Mouse (Mus musculus): ENCODE measurements at regions not wholly inside any gene's neighbourhood (a gene's known extent, or its start where the extent isn't known, plus 50 kb on each side); places are given as distances from the start of the nearest gene placed in this dataset.
"Not testable (repeated sequence)": the region's sequence is repeated elsewhere in the genome, so short reads cannot be mapped to it uniquely, and the experiment has no call there.

DNA sequence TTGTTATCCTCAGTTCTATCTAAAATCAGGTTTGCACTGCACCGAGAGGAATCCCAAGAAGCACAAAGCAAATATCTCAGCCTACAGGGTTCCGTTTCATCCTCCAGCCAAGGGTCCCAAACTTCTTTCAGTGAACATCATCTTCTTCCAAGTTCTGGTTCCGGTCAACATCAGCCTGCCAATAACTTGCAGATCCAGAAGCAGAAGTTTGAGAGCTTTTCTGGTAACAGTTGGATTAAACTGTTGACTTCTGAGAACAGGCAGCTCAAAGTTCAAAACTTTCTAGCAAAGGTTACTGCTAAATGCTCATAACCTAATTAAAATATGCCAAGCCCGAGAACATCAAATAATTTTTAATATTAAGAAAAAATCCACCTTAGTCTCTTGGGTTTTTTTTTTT lies 237.0 kb upstream of the Gm37988 start:
- no peak for DNase-seq (ENCODE audit: low spot score in 2 of 2)

DNA sequence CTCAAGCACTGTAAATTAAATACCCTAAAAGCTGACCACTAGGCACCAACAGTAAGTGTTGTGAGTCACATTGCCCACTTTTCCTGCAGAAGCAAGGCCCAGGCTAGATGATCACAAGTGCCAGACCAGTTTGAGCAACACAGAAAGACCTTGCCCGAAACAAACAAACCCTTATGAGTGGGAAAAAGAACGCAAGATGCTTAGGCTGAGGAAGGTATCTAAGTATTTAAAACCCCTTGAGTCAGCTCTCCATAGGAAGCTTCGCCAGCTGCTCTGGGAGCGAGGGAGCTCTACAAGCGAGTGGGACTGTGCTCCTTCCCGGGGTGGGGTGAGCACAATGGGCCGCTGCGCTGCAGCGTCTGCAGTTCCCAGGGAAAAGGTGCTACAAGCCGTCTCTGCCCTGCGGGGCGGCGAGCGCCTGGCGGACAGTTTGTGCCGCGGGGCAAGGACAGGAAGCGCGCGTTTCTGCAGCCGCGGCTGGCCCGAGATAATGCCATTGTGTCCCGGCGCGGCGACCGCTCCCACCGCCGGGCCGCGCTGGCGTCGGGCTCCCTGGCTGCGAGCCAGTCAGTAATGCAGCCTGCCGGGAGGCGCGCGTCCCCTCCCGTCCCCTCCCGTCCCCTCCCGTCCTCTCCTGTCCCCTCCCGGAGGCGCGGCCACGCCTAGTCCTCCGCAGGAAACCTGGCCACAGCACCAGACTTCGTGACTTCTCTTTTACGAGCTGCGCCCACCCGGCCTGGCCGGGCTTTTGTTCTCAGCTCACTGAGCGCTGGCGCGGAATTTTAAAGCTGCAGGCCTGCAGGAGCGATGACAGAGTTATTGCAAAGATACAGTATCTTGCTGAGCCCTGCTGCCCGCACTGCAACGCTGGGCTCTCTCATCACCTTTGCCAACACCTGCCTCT lies 236.1 kb upstream of the Gm37988 start:
- peak; percentile 16 to 46 for DNase-seq (ENCODE audit: low spot score in 2 of 2)

DNA sequence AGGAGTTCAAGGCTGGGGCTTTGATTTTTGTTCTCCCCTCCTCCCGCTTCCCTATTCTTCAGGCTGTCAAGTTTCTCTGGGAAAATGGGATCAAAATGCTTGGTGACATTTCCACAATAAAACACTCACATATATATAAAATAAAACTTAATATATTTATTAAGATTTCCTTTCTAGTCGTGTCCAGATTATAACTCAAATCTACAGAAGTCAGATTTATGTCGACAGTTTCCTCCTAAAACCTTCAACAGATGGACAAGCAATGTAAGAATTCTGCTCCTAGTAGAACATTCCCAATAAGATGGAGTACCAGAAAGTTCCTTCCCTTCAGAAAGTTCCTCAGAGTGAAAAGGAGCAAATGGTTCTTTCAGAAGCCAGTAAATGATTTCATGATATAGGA lies 235.4 kb upstream of the Gm37988 start:
- no peak for DNase-seq (ENCODE audit: low spot score in 2 of 2)

DNA sequence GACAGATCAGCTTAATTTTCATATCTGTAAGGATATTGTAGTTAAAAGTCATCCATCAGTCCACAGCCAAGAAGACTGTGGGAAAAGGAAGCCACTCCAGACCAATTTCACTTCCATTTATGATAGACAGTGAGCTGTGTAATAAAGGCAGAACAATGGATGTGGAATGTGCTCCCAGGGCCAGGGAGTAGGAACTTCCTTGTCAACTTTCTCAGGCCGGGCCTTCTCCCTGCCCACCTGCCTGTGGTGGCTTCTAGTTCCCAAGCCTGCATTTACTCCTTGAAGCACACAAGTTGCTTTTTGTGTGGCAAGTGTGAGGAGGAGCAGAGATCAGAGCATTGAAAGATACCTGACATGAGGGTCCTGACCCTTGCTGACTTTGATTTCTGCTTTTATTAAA lies 233.6 kb upstream of the Gm37988 start:
- DNase-seq (ENCODE audit: low spot score in 2 of 2) = no peak

DNA sequence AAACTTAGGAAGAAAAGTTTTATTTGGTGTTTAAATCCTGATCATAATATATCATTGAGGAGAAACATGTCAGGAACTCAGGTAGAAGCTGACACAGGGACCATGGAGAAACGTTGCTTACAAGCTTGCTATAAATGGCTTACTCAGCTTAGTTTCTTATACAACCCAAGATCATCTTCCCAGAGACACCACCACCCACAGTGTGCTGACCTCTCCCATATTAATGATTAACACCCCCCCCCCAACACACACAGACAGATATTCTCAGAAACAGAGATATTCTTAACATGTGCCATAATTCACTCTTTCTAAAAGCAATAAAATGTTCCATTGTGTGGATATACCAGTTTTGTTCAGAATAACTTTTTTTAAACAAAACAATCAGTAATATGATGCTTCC lies 230.7 kb upstream of the Gm37988 start:
- DNase-seq (ENCODE audit: low spot score in 2 of 2) = no peak

DNA sequence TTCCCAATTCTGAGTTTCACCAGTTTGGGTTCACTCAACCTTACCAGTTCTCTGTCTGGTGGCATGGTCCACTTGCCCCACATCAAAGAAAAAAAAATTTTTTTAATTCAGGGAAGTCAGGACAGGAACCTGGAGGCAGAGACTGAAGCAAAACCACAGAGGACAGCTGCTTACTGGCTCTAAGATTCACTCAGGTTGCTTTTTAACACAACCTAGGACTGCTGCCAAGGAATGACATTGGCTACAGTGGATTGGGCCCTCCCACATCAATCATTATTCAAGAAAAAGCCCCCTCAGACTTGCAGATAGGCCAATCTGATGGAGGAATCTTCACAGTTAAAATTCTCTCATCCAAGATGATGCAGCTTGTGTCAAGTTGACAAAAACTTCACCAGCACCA lies 225.2 kb upstream of the Gm37988 start:
- no peak for DNase-seq (ENCODE audit: low spot score in 2 of 2)

DNA sequence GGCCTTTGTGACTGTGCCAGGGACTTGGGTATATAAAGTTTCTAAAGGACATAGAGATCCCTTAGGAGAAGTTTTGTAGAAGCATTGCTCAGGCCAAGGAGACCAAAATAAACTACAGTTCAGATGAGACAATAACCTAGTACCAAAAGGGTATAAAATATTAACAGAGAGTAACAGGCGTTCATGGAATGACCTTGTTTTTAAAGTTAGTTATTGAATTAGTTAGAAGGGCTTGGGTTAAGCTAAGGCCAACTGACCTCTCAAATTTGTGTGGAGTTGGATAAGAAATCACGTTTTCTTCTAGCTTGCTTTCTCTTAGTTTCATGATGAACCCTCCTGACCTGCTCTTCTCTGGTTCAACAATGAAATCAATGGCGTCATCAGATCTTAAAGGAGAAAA lies 209.8 kb upstream of the Gm37988 start:
- DNase-seq (ENCODE audit: low spot score in 2 of 2) = no peak

DNA sequence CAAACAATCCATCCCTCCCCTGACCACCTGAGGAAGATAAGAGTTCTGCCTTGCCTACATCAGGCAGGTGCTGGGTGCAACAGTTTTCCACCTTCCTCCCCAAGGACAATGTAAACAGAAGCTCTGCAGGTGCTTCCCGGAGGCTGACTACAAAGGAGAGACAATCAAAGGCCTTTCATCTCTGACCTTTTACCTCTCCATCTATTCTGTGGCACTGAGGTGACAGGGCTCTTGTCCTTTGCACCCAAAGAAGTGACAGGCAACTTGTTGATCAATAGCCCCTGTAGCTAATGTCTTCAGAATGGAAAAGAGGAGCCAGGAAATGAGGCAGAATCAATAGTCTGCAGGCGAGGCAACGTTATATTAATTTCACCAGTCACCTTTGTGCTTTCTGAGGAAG lies 209.3 kb upstream of the Gm37988 start:
- no peak for DNase-seq (ENCODE audit: low spot score in 2 of 2)

DNA sequence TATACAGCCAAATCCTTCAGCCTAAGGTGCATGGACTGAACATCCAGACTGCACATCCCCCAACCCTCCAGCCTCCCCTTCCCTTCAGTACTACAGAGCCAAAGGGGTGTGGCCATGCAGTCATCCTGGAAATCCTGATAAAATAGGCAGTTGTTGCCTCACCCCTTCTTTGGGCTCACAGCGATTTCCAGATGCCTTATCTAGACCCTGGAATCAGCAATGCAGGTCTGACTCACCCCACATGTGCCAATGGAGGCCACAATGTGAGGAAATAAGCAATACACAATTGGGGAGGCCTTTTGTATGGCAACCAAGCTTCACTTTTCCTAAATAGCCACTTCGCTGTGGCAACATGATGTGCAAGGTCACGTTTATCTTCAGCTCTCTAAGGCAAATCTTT lies 205.3 kb upstream of the Gm37988 start:
- DNase-seq (ENCODE audit: low spot score in 2 of 2) = no peak

DNA sequence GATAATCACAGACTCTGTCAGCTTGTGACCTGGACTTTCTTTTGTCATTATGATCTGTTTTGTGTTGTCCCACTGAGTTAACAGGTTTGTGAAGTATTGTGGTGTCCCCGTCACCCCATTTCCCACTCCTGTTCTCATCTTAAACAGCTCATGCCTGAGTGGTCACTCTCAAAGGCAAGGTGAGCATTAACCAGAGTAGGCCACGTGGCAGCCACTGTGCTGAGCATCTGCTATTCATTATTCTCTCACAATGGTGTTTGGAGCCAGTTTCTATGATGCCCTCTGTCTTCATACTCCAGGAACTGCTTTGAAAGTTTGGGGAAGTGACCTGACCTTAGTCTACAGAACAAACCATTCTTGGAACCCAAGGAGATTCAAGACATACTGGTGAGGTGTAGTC lies 198.9 kb upstream of the Gm37988 start:
- no peak for DNase-seq (ENCODE audit: low spot score in 2 of 2)

DNA sequence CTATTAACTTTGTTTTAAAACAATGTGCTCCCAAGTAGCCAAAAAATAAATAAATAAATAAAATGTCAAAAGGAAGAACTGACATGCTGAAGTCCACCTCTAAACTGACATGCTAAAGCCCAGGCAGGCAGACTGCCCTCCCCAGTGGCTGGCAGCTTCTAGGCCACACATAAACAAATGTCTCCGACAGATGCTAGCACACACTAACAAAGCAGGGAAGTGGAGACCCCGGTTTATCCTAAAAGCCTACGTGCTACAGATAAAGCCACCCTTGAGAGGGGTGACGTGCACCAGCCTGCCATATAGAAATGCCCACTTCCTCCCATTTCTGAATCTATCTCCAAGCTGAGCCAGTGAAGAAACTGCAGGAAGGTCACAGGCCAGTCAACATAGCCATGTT lies 194.4 kb upstream of the Gm37988 start:
- no peak for DNase-seq (ENCODE audit: low spot score in 2 of 2)

DNA sequence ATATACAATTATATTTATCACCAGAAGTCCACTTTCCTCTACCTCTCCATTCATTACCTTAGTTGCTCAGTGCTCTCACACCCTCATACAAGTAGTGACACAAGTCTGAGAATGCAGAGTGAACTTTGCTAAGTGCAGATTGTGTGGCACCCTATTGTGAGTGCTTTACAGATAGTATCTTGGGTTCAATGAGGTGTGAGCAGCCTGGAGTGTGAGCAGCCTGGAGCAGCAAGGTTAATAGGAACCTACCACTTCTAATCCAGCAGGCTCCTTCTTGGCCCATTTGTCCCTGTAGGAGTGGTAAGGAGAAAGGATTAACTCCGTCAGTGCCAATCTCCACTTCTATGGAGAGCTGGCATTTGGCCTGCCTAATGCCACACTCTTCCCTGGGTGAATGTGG lies 192.4 kb upstream of the Gm37988 start:
- DNase-seq (ENCODE audit: low spot score in 2 of 2) = no peak

DNA sequence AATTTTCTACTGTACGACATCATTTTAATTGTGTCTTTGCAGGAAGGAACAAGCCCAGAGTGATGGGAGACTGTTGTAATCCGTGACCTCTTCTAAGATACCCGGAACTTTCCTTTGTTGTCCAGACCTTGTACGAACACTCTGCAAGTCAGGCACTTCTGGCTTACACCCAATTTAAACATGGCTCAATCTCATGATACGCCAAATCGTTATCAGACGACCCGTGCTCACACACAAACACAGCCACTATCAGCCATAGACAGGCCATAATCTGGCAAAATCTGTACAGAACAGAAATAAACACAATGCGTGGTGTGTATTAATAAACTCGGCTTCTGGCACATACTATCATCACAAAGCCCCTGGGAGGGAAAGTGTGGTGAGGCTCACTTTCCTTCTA lies 190.2 kb upstream of the Gm37988 start:
- no peak for DNase-seq (ENCODE audit: low spot score in 2 of 2)

DNA sequence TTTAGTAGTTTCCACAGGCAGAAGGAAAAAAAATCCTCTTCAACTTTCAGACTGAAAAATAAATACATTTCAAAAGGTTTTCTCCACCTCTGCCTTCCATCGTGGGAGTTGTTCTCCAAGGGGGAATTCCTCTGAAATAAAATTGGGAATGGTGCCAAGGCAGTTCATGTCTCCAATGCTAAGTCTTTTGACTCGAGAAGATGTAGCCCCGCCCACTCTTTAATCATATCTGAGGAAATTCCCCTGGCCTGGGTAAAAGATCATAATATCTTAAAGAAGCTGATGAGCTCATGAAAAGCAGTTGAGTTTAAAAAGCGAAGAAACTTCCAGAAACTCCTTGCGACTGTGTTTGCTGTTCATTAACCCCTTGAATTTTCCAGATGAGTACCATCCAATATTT lies 185.3 kb upstream of the Gm37988 start:
- DNase-seq (ENCODE audit: low spot score in 2 of 2) = no peak

DNA sequence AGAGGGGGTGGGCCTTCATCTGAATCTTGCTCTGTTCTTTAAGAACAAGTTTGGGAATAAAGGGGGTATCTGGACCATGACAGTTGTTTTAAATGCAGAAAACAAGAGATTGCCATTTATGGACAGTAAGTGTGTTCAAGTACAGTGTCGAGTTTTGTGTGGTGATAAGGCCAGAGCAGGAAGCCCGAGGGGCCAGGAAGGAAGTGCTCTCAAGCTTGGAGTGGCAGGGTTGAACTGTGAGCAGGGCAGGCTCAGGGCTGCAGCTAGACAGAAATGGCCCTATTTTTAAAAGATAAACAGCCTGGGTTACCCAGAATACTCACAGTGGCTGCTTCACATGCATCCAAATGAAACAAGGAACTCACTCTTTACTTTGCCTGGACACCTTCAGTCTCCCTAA lies 184.4 kb upstream of the Gm37988 start:
- DNase-seq (ENCODE audit: low spot score in 2 of 2) = no peak

DNA sequence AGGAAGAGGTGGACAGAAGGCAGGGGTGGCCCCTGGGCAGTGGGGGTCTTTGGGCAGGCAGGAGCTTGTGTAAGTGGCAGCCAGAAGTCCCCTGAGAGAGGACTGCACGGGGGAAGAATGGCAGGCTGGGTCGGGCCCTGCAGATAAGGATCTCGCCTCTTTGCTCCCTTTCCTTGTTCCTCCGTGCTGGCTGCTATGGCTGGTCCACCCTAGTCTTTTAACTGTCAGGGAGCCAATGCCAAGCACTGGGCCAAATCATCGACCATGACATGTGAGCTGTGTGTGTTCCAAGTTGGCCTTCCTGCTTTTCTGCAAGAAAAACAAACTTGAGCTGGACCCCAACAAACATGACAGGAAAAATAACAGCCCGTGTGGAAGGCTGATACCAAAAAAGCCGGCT lies 153.8 kb upstream of the Gm37988 start:
- no peak for DNase-seq (ENCODE audit: low spot score in 2 of 2)

DNA sequence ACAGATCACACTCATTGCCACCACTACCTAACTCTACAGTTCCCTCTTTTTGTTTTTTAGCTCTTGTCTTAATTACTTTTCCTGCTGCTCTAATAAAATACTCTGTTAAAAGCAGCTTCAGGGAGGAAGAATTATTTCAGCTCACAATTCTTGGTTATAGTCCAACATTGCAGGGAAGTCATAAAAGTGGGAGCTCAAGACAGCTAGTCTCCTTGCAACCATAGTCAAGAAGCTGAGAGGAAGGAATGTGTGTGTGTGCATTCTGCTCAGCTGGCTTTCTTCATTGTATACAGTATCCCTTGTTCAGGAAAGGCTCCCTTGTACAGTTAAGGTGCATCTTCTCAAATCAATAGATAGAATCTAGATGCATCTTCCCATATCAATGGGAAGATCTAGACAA lies 152.4 kb upstream of the Gm37988 start:
- no peak for DNase-seq (ENCODE audit: low spot score in 2 of 2)

DNA sequence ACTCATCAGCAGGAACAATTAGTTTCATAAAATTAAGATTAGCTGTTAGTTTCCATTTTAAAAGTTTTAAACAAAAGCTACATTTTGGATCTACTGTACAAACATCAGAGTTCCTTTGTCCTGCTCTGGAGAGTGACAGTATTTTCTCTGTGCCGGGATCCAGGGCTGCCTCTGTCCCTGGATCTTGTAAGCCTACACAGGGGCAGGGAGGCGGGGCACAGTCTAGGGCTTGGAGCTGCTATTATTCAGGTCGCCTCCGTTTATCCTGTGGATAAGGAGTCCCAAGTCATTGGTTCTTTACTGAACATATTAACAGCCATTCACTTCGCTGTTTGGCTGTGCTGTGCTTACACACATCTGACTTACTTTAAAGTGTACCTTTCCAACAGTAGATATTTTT lies 150.8 kb upstream of the Gm37988 start:
- DNase-seq (ENCODE audit: low spot score in 2 of 2) = no peak

DNA sequence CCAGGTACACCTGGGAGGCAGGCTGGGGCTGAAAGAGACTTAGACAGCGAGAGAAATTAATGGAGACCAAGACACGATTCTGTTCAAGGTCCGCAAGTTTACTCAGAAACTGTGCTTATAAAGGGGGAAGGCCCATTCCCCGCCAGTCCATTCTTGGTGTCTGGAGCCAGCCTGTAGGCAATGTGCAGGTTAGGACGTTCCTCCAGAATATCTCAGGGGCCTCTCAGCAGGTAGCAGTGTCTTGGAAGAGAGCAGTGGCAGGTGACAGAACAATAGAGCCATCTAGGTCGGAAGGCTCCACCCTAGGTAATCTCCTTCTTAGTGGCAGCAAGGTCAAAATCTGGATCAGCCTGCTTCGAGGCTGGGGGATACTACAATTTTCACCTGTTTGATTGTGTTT lies 147.6 kb upstream of the Gm37988 start:
- DNase-seq (ENCODE audit: low spot score in 2 of 2) = not testable (repeated sequence)

DNA sequence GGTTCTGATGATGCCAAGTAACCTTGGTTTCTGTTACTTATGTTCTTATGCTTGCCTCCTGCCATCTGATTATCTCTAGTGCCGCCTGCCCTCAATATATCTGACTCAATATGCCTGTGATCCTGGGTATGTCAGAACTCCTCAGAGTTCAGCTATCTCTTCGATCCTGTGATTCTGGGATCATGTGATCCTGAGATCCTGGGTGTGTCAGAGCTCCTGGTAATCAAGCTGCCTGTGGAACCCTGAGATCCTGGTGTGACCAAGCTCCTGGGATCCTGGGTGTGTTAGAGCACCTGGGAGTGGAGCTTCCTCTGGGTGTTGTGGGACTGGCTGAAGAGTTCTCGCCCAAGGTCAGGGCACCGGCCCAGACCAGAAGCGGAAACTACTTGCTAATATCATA lies 147.1 kb upstream of the Gm37988 start:
- not testable (repeated sequence) for DNase-seq (ENCODE audit: low spot score in 2 of 2)

DNA sequence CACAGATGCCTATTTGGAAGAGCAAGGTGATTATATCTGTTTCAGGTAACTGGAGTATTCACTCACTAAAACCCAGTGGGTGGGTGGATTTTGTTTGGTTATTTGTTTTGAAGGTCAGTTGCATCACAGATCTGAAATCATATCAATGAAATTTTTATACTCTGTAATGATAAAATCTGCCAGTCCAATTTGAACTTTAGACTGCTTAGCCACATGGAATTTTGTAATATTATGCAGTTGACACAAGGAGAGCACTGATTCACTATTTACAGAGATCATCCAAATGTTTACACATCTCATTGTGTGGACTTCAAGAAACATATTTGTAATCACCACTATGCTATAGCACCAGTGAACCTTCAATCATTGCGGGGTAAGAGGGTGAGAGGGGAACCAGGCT lies 145.9 kb upstream of the Gm37988 start:
- DNase-seq (ENCODE audit: low spot score in 2 of 2) = no peak

DNA sequence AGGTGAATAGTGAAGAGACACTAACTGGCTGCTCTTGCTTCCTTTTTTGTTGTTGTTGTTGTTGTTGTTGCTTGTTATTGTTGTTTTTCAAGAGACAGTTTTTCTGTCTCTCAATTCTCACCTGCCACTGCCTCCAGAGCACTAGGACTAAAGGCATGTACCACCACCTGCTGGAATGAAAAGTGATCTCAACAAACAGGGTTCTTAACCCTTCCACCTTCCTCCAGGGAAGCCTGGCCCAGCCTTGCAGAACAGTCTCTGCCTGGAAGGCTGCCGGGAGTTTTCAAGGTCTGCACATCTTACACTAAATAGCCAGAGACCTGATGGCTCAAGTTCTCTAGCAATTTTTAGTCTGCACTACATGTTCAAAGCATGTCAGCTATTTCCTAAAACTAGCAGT lies 138.0 kb upstream of the Gm37988 start:
- DNase-seq (ENCODE audit: low spot score in 2 of 2) = no peak

DNA sequence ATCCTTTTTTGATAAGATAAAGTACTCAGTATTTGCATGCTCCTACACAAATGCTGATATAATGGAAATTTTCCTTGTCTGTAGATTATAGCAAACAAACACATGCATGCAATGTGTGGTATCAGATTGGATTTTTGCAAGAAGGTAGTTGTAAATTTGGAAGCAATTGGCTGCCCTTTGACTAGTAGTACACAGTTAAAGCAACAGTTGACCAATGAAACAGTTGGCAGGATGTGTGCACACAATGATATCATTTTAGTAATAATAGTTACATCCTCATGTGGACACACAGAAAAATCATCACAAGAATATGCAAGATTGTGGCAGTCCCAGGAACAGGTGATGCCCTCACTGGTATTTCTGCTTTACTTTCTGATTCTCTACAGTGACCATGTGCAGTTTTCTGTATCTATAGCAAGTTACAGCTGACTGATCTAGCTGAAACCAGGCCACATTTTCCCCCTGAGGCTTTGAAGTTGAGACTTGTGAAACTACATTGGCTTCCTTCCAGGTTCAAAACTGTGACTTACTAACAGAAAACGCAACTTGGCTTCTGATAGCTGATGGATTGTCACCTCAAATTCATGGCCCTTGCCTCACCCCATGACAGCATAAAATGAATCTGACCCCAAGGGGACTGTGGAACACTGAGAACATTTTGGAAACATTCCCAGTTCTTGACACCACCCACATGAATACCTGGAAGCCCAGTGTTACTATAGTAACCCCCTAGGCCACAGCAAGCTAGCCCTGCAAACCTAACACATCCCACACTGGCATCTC lies 136.3 kb upstream of the Gm37988 start:
- DNase-seq (ENCODE audit: low spot score in 2 of 2) = no peak
